Mouse (Mus musculus): Measurements from ENCODE around the gene Serpinb11.

Serpinb11 gene

GRCm38 (mm10) chr1:107360898-107361297 lies at the start of gene Serpinb11:
Serpinb11 (plus strand) TSS chr1:107361198.
- DNase-seq, result no peak

DNA sequence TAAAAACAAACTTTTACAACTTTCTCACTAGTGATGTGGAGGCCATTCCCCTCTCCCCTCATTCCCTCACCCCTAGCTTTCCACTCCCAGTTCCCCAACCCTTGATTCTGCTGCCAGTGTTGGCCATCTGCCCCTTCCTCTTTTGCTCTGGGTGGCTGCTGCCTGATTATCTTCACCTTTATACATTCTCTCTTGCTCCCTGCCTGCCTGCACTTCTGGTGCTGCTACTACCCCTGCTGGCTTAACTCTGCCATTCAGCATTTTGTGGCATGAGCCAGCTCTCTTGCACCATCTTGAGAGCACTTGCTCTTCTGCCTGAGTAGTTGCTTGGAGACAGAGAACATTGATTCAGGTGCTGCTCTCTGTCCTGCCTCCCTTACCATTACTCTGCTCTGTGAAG lies 15.0 kb upstream of the Serpinb11 start:
- no peak for DNase-seq

DNA sequence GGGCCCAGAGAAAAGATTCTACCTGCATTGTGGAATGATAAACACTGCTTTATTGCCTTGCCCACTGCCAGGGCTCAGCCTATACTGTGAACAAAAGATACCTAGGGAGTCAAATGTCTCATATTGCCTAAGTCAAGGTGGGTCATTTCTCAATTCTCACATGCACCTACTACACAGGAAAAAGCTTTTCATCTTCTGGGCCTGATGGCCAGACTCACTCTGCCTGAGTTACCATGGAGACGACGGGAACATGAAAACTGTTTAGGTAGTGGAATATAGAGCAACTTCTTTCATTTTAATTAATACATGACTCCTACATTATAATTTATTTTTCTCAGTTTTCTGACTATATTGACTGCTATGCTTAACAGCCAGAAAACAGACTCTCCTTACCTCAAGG lies 14.2 kb upstream of the Serpinb11 start:
- DNase-seq, result no peak

- DNase-seq, result no peak
Observed at GRCm38 (mm10) chr1:107350392-107350791, 10.6 kb upstream of the Serpinb11 start.

DNA sequence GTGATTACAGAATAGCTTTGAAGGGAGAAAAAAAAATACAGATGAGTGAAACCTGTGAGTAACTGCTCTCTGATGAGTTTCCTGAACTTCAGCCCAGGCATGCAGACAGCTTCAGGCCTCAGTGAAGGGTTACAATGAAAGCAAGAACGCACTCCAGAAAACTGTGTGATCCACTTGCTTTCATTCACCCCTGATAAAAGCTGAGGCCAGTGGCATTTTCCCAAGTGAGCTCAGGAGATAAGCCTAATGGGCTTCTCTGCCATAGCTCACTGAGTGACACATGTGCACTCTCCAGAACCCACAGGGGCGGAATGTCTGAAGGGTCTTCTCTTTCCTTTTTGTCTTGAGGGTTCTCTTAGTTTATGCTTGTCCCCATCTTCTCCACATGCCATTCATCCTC lies 9.9 kb upstream of the Serpinb11 start:
- no peak for DNase-seq

DNA sequence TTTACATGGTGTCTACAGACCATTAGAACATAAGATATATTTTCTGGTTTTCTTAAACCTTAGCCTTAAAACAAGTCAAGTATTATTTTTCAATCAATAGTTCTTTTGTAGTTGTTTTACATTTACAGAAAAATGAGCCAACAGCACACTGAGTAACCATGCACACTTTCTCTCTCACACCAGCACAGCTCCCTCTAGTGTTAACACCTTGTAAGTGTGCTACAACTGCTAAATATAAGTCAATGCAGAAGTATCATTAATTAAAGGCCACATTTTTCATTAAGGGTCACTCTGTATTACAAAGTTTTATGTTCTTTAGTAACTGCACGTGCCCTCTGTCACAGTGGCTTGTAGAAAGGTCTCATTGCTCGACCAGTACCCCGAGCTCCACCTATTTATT lies 8.0 kb upstream of the Serpinb11 start:
- DNase-seq, result no peak

- DNase-seq, result no peak
Observed at GRCm38 (mm10) chr1:107365973-107366372, 5.0 kb downstream of the Serpinb11 start.

DNA sequence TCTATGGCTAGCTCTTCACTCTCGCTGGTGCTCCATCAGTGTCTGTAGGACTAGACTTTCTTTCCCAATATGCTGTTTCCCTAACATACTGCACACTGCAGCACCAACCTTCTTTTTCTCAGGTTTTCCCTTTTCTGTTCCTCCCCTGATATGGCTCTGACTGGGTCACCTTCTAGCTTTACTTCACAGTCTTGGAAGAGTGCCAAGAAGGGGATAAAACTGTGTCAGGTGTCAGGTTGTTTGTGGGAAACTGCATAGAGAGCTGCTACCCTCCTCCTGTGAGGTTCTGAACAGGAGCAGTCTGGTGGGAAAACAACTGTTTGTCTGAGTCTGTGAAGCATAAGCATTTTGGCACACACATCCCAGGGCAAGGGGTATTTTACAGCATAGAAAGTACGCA lies 7.9 kb downstream of the Serpinb11 start:
- no peak for DNase-seq

GRCm38 (mm10) chr1:107376952-107377351 lies 16.0 kb downstream of the Serpinb11 start:
- no peak for DNase-seq

GRCm38 (mm10) chr1:107378368-107378767 lies 17.4 kb downstream of the Serpinb11 start:
- no peak for DNase-seq

DNA sequence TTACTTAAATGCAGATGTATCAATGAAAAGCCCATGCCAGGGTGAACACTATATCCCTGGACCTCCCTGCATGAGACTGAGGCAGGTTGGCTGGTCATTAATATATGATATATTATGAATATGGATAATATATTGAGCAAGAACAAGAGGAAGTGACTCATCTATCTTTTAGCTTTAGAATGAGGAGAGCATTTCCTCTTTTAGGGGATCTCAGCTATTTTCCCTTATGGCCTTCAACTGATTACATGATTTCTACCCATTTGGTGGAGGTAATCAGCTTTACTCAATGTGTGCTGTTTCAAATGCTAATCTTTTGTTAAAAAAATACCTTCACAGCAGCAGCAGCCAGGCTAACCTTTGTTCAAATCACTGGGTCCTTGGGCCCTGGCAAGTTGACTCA lies 20.5 kb downstream of the Serpinb11 start:
- DNase-seq, result no peak

DNA sequence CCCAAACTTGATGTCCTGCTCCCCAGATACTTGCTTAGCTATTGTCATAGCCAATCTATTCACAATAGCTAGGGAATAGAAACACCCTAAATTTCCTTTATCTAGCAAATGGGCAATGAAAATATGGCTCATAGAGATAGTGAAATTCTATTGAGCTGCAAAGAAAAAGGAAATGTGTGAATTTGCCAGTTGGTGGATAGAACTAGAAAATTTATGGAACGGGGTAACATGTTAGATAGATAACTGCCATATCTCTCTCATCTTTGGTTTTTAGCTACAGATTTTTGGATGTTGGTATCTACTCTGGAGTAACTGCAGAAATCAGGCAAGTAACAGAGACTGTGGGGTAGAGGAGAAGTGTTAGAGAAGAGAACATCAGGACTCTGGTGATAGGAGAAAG lies 21.4 kb downstream of the Serpinb11 start:
- no peak for DNase-seq

DNA sequence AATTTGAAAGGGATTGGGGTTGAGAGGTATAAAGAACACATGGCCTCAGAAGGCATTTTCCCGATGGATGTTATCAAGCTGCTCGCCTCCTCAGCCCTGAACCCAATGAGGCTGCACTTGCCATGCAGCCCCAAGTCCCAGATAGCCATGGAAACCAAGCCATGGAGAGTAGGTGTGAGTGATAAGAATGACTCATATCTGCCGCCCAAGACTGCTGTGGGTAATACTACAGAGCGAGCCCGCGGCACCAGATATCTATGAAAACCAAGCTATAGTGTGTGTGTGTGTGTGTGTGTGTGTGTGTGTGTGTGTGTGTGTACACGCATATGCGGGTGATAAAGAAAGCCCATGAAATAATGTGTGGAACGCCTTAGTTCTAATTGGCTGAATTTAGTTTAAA lies 23.5 kb downstream of the Serpinb11 start:
- DNase-seq, result no peak

GRCm38 (mm10) chr1:107389753-107390152 lies 28.8 kb downstream of the Serpinb11 start:
- no peak for DNase-seq

DNA sequence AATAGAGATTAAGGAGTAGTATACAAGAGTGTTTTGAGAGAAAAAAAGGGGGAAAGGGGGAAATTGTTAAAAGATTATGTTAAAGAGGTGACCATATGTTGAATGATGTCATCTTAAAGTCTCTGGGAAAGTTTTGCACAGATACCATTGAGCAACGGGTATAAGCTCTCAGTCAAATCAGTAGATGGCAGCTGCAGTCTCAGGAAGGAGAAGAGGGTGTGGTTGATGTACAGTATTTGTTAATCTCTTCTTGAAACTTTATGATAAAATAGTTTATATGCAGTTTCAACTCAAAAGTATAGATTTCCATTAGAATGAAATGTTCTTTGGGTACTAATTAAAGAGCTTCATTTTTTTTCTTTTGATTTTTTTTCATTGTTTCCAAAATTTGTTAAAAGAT lies 36.5 kb downstream of the Serpinb11 start:
- DNase-seq, result no peak

DNA sequence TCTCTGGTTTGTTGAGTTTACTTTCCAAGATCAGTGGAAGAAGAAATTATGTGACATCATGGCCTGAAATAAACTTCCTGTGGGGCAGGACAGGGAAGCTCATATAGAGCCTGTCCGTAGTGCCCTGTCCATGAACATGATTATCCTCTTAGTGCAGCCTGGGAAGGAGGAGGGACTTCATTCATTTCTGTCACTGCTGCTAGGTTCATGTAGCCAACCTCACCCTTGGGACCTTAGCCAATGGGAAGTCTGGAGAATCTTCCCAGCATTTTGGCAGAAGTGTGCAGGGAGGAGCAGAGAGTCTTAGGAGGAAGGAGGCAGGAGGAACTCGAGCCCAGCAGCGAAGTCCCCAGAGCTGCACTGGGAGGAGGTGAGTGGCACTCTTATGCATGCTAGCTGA lies 38.4 kb downstream of the Serpinb11 start, which contains the start of gene Serpinb7:
Gene Serpinb7 (plus strand): TSS at position 301 of the 400 bp plus-strand sequence.
- DNase-seq, result no peak

DNA sequence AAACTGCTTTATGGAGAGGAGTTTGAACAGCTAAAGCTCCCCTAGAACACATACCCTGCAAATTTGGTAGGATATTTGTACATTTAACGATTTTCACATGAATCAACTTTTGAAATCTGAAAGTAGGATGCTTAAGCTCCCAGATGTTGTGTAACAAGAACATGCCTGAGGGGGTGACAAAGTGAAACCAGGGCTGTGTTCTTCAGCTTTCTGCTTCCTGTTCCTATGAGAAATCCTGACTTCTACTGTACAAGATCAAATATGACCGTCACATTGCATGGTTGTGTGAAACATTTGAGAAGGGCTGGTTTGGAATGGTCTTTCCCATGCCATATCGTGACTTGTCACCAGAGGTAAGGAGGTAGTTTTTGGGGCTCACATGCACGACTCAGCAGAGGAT lies 41.1 kb downstream of the Serpinb11 start:
- DNase-seq, result no peak

DNA sequence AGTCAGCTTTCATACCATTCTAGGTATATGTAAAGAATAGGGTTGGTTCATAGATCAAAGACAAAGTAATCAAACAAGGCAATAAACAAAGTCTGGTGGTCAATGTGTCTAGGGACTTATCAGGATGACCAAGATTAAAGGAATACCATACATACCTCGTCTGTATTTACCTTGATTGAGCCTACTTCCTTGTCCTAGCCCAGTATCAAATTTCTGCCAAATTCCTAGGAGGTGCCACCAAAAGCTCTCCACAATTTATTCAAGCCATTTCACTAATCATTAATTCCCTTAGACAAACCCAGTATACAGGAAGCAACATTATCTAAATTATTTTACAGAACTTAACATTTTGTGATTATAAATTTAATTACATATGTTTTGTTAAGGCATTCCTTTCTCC lies 53.7 kb downstream of the Serpinb11 start:
- no peak for DNase-seq

GRCm38 (mm10) chr1:107422487-107422886 lies 61.5 kb downstream of the Serpinb11 start:
- no peak for DNase-seq

Measured in kidney, postnatal 10 days (tissue).